Mouse (Mus musculus) forebrain, embryonic 10.5 days (tissue): Measurements from ENCODE around the gene Atrip. TPM values are rescaled to one million over a fixed set of nuclear protein-coding genes. Genes with fewer than 3 reads are reported as not detected.

Experiments used
- DNase-seq: peaks from one replicate; pipeline ENCODE4 v3.0.0-alpha.2; 2017; ENCODE audit warnings: low spot score; ENCODE audit errors: extremely low spot score
- H3K27ac ChIP-seq: fragments of 300-500 bp; sonication (generic); 2 replicates; pipeline ENCODE4 v1.5.1; 2016; ENCODE audit warnings: mild to moderate bottlenecking
- H3K27me3 ChIP-seq: fragments of 300-500 bp; sonication (generic); 2 replicates; pipeline ENCODE4 v1.6.1; 2016; ENCODE audit warnings: mild to moderate bottlenecking; ENCODE audit not compliant: poor library complexity, severe bottlenecking
- H3K36me3 ChIP-seq: fragments of 300-500 bp; sonication (generic); replicated peaks from 2 replicates; pipeline ENCODE4 v1.6.1; 2016; ENCODE audit warnings: mild to moderate bottlenecking, moderate library complexity
- H3K4me1 ChIP-seq: fragments of 300-500 bp; sonication (generic); 2 replicates; pipeline ENCODE4 v1.6.1; 2016
- H3K4me3 ChIP-seq: fragments of 300-500 bp; sonication (generic); 2 replicates; pipeline ENCODE4 v1.5.1; 2016; ENCODE audit warnings: mild to moderate bottlenecking, moderate library complexity
- H3K9me3 ChIP-seq: fragments of 300-500 bp; sonication (generic); 2 replicates; pipeline ENCODE4 v1.6.1; 2016; ENCODE audit warnings: mild to moderate bottlenecking, moderate library complexity
- WGBS: fragments of 180-500 bp; shearing (Covaris S2); methylation state at CpG from one replicate; pipeline ENCODE4 v1.1.7; 2016; 5-methylcytosine and 5-hydroxymethylcytosine counted together
- polyA plus RNA-seq: library from polyadenylated mRNA; unstranded; fragments of >200 nt; fragmentation: Nextera tagmentation; extraction: Ambion mirVana; gene quantifications from 2 replicates; pipeline ENCODE4 v1.2.1, GENCODE M21; 2016

Gene Atrip
- polyA plus RNA-seq, 1 experiment from 2014 or later, result 34.9 TPM

- Histone ChIP-seq H3K9me3 (no peaks in the 10 kb centered on the region), H3K27ac (peak overlapping the region; percentile 100), H3K27me3 (0 out of 2 replicates have a peak, but pooled peaks cover 9% of the 10 kb centered on the region), H3K36me3 (peaks cover 47% of the 10 kb centered on the region), H3K4me1 (peaks cover 68% of the 10 kb centered on the region), H3K4me3 (peak overlapping the region; percentile 83)
- no peak for DNase-seq
- 23% methylated on average over 9 of the region's 9 CpGs for WGBS
Measured at GRCm38 (mm10) chr9:109096251-109096661, 22.3 kb upstream of the Atrip start.

- peak; percentile 88 for DNase-seq
- Histone ChIP-seq H3K27ac (peak within 1 kb of the TSS; percentile 100), H3K4me1 (peaks cover 77% of the 10 kb centered on the region), H3K4me3 (peak within 1 kb of the TSS; percentile 83), H3K36me3 (peaks cover 46% of the 10 kb centered on the region), H3K9me3 (no peaks in the 10 kb centered on the region), H3K27me3 (0 out of 2 replicates have a peak, but pooled peaks cover 10% of the 10 kb centered on the region)
- WGBS, result under 1% methylated on average over 100 of the region's 102 CpGs
Measured at GRCm38 (mm10) chr9:109095137-109095982, 21.4 kb upstream of the Atrip start, which contains the start of gene Plxnb1. Gene Plxnb1, plus strand, starts transcription at chr9:109095389.

GRCm38 (mm10) chr9:109094553-109095136, 20.7 kb upstream of the Atrip start:
- Histone ChIP-seq H3K27me3 (0 out of 2 replicates have a peak, but pooled peaks cover 10% of the 10 kb centered on the region), H3K9me3 (no peaks in the 10 kb centered on the region), H3K27ac (peak overlapping the region; percentile 100), H3K4me1 (peaks cover 84% of the 10 kb centered on the region), H3K36me3 (peaks cover 39% of the 10 kb centered on the region), H3K4me3 (peak overlapping the region; percentile 83)
- peak; percentile 68 for DNase-seq
- under 1% methylated on average over 21 of the region's 21 CpGs for WGBS

GRCm38 (mm10) chr9:109093786-109094552, 20.0 kb upstream of the Atrip start:
- 10% methylated on average over 11 of the region's 11 CpGs for whole genome bisulfite sequencing
- 0 out of 2 replicates have a peak, but pooled peaks cover 10% of the 10 kb centered on the region for H3K27me3 ChIP-seq
- DNase-seq, result no peak
- peak overlapping the region; percentile 100 for H3K27ac ChIP-seq
- H3K9me3 ChIP-seq, result no peaks in the 10 kb centered on the region
- peaks cover 32% of the 10 kb centered on the region for H3K36me3 ChIP-seq
- peak overlapping the region; percentile 83 for H3K4me3 ChIP-seq
- peaks cover 80% of the 10 kb centered on the region for H3K4me1 ChIP-seq

- 45% methylated on average over 6 of the region's 6 CpGs for WGBS
- H3K27ac ChIP-seq, result no peak overlapping the region
- no peak overlapping the region for H3K4me3 ChIP-seq
- 0 out of 2 replicates have a peak, but pooled peaks cover 10% of the 10 kb centered on the region for H3K27me3 ChIP-seq
- no peaks in the 10 kb centered on the region for H3K9me3 ChIP-seq
- H3K36me3 ChIP-seq, result peaks cover 25% of the 10 kb centered on the region
- DNase-seq, result no peak
- H3K4me1 ChIP-seq, result peaks cover 77% of the 10 kb centered on the region
Measured at GRCm38 (mm10) chr9:109092799-109093198, 18.9 kb upstream of the Atrip start.

GRCm38 (mm10) chr9:109091802-109092201, 17.9 kb upstream of the Atrip start:
- no peak overlapping the region for H3K27ac ChIP-seq
- WGBS, result 91% methylated on average over 8 of the region's 8 CpGs
- no peak overlapping the region for H3K4me3 ChIP-seq
- peaks cover 76% of the 10 kb centered on the region for H3K4me1 ChIP-seq
- peaks cover 23% of the 10 kb centered on the region for H3K36me3 ChIP-seq
- H3K9me3 ChIP-seq, result no peaks in the 10 kb centered on the region
- no peak for DNase-seq
- 0 out of 2 replicates have a peak, but pooled peaks cover 10% of the 10 kb centered on the region for H3K27me3 ChIP-seq

- Histone ChIP-seq H3K27ac (peak overlapping the region; percentile 48), H3K27me3 (0 out of 2 replicates have a peak, but pooled peaks cover 10% of the 10 kb centered on the region), H3K4me1 (peaks cover 74% of the 10 kb centered on the region), H3K9me3 (no peaks in the 10 kb centered on the region), H3K36me3 (peaks cover 23% of the 10 kb centered on the region), H3K4me3 (peak overlapping the region; percentile 14; the same call in 1 of the 2 replicates)
- 34% methylated on average over 15 of the region's 15 CpGs for WGBS
- DNase-seq, result no peak
Measured at GRCm38 (mm10) chr9:109090446-109090845, 16.5 kb upstream of the Atrip start.

GRCm38 (mm10) chr9:109087987-109088386, 14.1 kb upstream of the Atrip start:
- Histone ChIP-seq H3K36me3 (peaks cover 23% of the 10 kb centered on the region), H3K27ac (peak overlapping the region; percentile 73), H3K27me3 (0 out of 2 replicates have a peak, but pooled peaks cover 10% of the 10 kb centered on the region), H3K9me3 (no peaks in the 10 kb centered on the region), H3K4me3 (no peak overlapping the region), H3K4me1 (peaks cover 61% of the 10 kb centered on the region)
- WGBS, result 15% methylated on average over 5 of the region's 5 CpGs
- no peak for DNase-seq

GRCm38 (mm10) chr9:109084922-109085321, 11.0 kb upstream of the Atrip start:
- Histone ChIP-seq H3K4me3 (no peak overlapping the region), H3K27me3 (no peaks in the 10 kb centered on the region), H3K27ac (no peak overlapping the region), H3K4me1 (peaks cover 52% of the 10 kb centered on the region), H3K36me3 (peaks cover 13% of the 10 kb centered on the region), H3K9me3 (no peaks in the 10 kb centered on the region)
- WGBS, result 16% methylated on average over 2 of the region's 2 CpGs
- DNase-seq, result no peak

- H3K9me3 ChIP-seq, result no peaks in the 10 kb centered on the region
- H3K27ac ChIP-seq, result peak within 1 kb of the TSS; percentile 93
- peak; percentile 89 for DNase-seq
- H3K4me3 ChIP-seq, result peak within 1 kb of the TSS; percentile 91
- H3K27me3 ChIP-seq, result no peaks in the 10 kb centered on the region
- WGBS, result under 1% methylated on average over 37 of the region's 37 CpGs
- peaks cover 31% of the 10 kb centered on the region for H3K36me3 ChIP-seq
- H3K4me1 ChIP-seq, result peaks cover 35% of the 10 kb centered on the region
Measured at GRCm38 (mm10) chr9:109082124-109082800, 8.3 kb upstream of the Atrip start, which contains the start of the genes Ccdc51 and Tma7. Gene Ccdc51, plus strand, starts transcription at chr9:109082493. Gene Tma7, minus strand, starts transcription at chr9:109082587.

GRCm38 (mm10) chr9:109081749-109082123, 7.8 kb upstream of the Atrip start:
- Histone ChIP-seq H3K4me3 (peak overlapping the region; percentile 91), H3K4me1 (peaks cover 31% of the 10 kb centered on the region), H3K27me3 (no peaks in the 10 kb centered on the region), H3K9me3 (no peaks in the 10 kb centered on the region), H3K27ac (peak overlapping the region; percentile 93), H3K36me3 (peaks cover 31% of the 10 kb centered on the region)
- 9% methylated on average over 11 of the region's 11 CpGs for WGBS
- no peak for DNase-seq

GRCm38 (mm10) chr9:109080516-109080915, 6.6 kb upstream of the Atrip start:
- Histone ChIP-seq H3K36me3 (peaks cover 31% of the 10 kb centered on the region), H3K27ac (no peak overlapping the region), H3K27me3 (no peaks in the 10 kb centered on the region), H3K4me3 (0 out of 2 replicates have a peak overlapping the region, but pooled peaks have one; percentile 91), H3K4me1 (peaks cover 27% of the 10 kb centered on the region), H3K9me3 (no peaks in the 10 kb centered on the region)
- DNase-seq, result no peak
- 97% methylated on average over 3 of the region's 3 CpGs for WGBS
